Mouse (Mus musculus): ENCODE results near the gene Rhov.

The Rhov gene

DNA sequence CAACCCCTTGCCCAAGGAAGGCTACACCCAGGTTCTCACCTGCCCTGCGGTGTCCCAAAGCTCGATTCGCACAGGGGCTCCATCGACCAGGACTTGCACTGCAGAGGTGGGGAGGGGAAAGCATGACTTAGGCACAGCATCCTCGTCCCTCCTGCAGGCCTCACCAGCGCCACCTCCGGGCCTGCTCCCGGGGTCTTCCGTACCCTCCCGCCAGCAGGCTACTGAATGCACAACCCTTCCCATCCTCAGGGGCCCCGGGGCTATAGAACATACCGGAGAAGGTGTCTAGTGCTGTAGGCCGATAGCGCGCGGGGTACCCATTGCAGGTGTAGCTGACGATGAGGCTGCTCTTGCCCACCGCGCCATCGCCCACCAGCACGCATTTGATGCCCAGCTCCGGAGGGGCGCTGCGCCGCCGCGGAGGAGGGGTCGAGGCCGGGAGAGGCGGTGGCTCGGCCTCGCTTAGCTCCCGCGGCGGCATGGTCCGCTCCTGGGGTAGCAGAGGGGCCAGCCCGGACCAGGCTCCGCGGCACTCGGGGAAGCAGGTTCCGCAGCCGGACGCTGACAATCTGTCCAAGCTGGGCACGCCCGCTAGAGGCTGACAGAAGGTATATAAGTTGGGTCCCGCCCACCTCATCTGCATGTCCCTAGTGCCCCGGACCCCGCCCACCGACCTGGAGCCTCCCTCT, at the start of gene Rhov:
TSS of gene Rhov (minus strand) at position 630 of the 689 bp plus-strand sequence.
- peak; percentile 88 for DNase-seq

DNA sequence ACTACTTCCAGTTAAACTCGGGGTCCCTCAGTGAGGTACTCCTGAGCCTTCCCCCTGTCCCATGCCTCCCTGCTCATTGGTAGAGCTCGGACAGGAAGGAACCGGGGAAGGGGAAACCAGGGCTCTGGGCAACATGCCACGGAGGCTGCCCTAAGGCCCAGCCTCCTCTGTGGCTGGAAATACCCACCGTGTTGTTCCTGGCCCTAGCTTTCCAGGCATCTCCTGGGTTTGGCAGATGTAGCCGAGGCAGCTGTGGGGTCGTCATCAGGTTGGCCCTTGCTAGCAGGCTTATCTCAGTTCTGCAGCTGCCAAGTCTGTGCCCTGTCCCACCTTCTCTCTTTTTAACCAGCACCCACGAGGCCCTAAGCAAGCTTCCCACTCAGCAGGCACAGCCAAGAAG, 49.5 kb upstream of the Rhov start:
- DNase-seq: no peak

DNA sequence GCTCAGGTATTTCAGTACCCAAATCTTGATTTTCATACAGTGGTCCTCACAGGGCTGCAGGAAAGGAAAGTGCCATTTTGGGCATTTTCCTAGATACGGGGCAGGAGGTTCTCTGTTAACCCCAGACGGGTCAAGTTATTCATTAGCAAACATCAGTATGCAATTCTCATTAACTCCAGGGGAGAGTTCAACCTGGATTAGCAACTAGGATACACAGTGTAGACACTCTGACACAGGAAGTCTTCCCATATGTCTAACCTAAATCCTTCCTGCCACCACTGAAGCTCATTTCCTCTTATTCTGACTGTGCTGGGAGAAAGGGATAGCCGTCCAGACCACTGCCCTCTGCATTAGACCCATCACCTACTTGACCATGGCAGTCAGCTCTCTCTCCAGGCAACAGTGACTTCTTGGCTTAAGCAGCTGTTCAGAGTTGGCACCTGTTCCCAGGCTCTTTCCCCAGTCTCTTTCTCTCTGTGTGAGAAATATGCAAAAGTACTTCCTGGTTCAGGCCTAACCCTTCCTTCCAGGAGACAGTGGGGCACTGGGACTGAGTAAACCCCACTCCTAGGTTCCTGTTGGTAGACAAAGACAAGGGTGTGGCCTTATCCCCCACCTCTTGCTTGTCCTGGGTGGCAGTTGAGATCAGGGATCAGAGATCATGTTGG, 47.1 kb upstream of the Rhov start:
- no peak for DNase-seq

DNA sequence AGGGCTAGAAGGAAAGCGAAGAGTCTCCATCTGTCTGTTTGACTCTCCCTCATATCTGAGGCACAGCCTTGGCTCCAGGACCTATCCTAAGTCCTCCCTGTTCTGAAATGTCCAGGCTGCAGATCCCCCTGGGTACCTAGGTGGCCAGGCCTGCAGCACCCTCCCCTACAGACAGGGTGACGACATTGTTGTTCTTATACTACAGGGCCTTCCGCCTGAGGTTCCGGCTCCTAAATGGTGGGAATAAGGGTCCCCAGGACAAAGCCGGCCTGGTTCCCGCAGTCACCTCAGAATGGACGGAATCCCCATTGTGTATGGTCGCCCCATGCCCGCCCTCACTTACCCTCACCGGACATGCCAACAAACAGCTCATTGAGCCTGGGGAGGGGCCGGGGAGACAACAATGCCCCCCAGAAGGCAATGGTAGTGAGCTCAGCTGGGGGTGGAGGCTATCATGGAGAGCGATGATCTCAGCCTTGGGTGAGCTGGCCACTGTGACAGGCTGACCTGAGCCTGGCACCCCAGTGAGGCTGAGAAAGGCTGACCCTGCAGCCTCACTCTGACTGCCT, 43.8 kb upstream of the Rhov start:
- DNase-seq: no peak

DNA sequence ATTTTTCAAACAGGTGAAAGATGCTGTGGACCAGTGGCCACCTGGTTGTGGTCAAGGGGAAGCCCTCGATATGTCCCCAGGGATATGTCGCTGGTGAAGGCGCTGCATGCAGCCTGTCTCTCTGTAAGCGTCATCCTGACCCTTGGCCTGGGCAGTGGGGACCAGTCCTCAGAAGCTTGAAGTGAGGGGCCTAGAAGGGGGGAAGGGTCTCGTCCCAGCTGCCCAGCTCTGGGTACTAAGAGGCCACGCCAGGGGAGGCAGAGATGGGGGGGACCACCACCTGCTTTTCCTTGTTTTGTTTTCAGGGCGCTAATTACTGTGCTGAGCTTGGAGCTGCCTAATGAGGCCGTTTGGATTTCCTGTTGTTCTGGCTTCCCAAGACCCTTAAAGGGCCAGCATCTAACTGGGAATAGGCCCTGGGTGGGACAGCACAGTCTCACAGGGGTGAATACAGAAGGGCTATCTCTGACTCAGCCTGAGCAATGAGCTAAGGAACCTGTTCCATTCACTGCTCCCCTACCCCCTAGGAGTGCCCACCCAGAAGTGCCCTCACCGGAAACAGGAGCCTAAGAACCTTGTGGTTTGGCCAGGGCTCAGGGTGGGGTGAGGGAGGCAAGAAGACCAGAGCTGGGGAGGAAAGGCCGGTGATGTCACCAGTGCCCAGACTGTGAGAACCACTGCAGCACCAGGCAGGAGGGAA, 42.9 kb upstream of the Rhov start:
- DNase-seq: no peak

DNA sequence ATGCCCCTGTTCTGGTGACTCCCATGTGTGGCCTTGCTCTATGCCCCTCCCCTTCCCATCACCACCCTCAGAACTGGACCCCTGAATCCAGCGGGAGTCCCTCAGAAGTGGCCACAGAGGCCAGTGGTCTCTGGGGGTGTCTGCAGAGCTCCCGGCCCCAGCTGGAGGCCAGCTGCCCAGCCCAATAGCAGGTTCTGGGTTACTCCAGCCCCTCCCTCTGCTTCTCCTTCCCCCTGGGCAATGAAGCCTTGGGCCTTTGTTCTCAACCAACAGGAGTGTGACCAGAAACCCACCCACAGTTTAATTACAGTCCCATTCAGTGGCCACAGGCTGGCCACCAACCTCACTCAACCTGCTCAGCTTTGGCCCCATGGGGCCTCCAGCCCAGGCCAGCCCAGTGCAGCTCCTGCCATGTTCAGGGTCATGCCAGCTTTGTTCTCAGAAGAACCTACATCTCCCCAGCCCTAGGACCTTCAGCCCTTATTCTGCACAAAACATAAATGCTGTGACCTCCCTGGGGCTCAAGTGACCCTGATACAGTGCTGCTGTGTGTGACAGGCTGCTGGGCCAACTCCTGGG, 41.4 kb upstream of the Rhov start:
- no peak for DNase-seq

DNA sequence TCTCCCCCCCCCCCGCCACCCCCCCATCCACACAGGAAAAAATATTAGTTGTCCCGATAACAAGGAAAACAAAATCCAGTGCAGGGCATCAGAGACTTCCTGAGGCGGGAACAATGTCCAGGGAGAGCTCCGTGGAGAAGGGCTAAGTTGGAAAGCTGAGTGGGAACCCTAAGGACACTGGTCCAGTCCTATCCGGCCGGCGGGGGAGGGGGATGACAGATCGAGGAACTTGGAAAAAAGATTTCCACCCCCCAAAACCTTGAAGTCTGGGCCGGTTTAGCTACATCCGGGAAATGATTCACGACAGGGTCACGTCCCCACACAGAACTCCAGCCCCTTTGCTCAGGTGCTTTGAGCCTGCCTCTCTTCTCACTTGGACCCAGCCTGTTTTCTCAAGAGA, 40.5 kb upstream of the Rhov start:
- DNase-seq: no peak

DNA sequence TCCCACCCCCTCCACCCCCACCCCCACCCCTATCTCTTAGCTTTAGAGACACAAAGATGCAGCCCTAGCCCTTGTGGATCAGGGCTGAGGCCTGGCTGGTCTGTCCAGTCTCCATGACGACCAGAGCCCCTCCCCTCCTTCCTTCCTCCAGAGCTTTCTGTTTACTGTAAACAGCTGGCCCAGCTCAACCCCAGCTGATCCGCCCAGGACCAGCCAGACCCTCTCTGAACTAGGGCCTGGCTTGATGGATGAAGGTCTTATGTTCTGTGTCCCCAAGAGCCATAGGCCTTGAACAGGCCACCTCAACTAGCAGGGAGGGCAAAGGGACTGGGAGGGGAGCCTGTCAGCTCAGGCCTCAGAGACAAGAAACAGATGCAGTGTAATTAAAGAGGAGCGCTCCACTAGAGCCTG, 33.7 kb upstream of the Rhov start:
- no peak for DNase-seq

DNA sequence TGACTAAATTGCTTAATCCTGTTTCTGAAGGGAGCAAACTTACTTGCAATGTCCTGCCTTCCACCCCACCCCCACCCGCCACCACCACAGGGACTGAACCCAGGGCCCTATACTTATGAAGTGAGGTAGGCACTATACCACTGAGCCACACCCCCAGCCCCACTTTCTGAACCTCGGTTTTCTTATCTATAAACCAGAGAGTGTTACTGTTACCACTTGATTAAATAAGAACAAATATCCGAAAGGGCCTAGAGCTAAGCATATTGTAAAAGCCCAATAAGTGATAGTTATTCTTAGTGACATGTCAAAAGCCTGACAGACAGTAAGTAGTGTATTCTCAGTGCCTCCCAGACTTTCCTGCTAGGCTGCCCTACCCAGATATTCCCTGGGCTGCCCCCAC, 33.3 kb upstream of the Rhov start:
- DNase-seq: no peak

DNA sequence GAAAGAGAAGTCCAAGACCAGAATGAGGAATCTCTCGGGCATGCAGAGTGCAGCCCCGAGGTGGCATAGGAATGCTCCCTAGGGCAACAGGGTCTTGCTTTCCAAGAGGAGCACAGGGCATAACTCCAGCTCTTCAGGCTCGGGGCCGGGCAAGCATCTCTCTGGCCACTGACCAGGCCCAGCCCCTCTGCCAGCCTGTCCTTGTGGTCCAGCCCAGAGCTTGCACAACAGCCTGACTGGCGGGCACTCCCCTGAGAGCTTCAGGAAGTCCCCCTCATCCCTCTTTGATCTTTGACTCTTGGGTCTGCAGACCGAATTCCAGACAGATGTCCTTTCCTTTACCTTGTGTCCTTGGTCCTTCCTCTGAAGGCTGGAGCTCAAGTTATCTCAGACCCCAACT, 31.8 kb upstream of the Rhov start:
- DNase-seq: no peak

DNA sequence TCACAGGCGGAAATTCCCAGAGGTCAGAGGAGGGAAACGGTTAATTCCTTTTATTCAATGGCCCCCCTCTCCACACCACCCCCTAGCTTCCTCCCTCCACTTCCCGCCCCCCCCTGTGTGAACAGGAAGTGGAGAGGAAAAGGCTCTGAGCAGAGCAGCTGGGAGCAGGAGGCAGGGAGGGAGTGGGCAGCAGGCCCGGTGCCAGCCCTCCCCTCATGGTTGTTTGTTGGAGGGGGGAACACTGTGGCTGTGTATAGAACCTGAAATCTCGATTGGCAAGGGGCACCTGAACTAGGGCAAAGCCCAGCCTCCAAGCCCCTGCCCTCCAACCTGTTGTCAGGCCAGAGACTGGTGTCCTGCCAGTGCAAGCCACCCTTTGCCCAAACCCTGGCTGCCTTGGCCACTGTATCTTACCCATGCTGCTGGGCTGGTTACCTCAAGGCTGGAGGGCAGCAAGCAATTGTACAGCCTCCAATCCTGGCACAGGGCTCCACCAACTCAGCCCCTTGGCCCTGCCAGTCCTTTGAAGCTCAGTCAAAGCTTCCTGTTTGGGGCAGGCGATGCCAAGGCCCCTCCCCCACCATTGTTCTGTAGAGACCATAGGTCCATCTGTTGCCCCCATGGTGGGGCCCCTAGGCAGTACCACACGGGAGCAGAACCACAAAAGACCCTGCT, 29.9 kb upstream of the Rhov start:
- DNase-seq: peak; percentile 47

DNA sequence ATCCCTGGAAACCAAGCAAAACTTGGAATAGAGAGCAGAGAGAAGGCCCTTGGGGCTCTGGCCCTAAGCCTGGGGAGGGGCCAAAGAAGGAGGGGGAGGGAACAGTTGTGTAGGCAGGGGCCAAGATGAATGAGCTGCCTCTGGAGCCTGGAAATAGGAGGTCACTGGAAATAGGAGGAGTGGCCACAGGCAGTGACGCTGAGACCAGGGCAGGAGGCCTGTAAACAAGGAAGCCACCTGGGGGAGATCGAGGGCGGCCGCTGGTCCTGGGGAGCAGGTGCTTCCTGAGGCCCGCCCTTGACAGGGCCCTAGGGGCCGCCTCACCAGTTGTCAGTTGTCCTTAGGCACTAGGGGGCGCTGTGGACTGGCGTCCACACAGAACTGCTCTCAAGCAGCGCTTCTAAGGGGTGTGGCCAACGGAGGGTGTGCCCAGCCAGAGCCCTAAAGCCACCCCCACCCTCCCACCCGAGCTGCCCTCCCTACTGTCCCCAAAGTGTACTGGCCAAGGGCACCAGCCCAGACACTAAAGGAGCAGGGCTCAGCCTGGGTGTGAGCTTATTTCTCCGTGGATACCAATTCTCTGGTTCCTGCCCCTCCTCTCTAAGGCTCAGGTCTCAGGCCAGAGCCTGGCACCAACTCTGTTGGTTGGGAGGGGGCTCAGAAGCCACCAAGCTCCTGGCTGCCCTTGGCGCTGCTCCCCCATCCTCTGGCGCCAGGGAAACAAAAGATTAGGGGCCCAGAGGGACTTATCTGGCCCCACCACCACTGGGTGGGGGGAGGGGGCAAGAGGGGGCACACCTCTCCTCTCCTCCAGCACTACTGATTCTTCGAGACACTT, 29.1 kb upstream of the Rhov start:
- DNase-seq: peak; percentile 73

DNA sequence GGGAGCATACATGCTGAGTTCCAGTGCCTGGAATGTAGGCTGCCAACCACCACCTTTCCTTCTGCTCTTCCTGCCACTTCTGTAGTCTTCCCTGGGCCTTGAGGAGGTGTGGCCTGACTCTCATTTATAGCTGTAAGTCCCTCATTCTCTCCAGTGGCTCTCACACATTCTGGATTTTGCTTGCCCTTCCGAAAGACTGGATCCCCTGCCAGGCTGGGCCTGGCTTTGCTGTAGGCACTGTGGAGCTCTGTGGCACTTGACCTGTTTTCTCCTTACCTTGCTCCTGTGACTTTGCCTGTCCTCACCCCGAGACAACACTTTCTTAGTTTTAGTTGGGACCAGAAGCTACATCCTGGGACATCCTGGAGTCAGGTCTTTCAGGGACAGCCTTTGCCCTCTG, 27.8 kb upstream of the Rhov start:
- DNase-seq: no peak

DNA sequence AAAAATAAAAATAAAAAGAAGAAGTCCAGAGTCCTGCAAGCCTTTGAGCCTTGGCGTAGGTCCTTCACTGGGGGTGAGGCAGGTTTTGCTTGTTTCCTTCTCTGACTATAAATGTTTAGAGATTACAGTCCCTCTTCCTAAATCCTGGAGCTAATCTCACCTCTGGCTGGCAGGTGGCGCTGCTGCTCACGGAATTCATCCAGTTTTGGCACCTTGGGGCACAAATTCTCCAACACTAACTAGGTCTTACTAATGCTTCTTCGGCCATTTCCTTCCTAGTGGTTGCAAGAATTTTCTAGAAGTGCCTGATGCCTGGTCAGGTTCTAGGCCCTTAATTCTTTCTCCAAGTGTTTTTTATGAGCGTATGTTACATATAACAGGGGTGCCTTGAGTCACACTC, 27.3 kb upstream of the Rhov start:
- DNase-seq: peak; percentile 68

DNA sequence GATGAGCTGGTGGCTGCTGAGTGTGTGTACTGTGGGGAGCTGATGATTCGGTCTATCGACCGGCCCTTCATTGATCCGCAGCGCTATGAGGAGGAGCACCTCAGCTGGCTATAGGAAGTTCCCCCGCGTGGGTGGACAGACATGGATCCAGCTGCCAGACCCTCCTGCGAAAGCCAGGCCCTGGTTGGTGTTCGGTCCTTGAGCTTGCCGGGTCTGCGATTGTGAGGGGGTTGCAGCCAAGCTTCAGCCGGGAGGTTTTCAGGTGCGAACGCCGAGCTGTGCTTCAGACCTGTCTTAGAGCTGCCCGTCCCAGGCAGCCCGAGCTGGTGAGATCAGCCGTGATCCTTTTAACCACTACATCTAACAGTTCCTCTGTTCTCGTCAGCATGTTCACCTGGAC, 26.4 kb upstream of the Rhov start:
- DNase-seq: peak; percentile 32

DNA sequence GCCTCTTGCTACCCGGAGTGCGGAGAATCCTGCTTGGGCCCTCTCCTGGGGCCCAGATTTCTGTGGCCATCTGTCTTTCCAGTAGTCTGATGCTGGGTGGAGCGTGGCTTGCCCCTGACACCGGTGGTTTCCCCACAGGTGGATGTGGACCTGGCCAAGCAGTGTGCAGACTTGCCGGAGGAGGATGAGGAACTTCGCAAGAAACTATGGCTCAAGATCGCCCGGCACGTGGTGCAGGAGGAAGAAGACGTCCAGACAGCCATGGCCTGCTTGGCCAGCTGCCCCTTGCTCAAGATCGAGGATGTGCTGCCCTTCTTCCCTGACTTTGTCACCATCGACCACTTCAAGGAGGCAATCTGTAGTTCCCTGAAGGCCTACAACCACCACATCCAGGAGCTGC, 25.7 kb upstream of the Rhov start:
- DNase-seq: peak; percentile 28

DNA sequence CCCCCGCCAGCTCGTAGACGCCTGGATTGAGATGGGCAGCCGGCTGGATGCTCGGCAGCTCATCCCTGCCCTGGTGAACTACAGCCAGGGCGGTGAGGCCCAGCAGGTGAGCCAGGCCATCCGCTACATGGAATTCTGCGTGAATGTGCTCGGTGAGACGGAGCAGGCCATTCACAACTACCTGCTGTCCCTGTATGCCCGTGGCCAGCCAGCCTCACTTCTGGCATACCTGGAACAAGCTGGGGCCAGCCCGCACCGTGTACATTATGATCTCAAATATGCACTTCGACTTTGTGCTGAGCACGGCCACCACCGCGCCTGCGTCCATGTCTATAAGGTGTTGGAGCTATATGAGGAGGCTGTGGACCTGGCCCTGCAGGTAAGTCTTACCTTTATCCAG, 23.3 kb upstream of the Rhov start:
- DNase-seq: peak; percentile 64

DNA sequence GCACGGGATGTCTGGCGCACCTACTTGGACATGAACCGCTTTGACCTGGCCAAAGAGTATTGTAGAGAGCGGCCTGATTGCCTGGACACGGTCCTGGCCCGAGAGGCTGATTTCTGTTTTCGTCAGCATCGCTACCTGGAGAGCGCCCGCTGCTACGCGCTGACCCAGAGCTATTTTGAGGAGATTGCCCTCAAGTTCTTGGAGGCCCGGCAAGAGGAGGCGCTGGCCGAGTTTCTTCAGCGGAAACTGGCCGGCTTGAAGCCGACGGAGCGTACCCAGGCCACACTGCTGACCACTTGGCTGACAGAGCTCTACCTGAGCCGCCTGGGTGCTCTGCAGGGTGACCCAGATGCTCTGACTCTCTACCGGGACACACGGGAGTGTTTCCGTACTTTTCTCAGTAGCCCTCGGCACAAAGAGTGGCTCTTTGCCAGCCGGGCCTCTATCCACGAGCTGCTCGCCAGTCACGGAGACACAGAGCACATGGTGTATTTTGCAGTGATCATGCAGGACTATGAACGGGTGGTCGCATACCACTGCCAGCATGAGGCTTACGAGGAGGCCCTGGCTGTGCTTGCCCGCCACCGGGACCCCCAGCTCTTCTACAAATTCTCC, 22.8 kb upstream of the Rhov start:
- DNase-seq: peak; percentile 78

DNA sequence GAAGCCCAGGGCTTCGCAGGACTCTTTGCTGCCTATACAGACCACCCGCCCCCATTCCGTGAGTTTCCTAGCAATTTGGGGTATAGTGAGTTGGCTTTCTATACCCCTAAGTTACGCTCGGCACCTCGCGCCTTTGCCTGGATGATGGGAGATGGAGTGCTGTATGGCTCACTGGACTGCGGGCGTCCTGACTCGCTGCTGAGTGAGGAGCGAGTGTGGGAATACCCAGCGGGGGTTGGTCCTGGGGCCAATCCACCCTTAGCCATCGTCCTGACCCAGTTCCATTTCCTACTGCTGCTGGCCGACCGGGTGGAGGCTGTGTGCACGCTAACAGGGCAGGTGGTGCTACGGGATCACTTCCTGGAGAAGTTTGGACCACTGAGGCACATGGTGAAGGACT, 22.2 kb upstream of the Rhov start:
- DNase-seq: peak; percentile 65

DNA sequence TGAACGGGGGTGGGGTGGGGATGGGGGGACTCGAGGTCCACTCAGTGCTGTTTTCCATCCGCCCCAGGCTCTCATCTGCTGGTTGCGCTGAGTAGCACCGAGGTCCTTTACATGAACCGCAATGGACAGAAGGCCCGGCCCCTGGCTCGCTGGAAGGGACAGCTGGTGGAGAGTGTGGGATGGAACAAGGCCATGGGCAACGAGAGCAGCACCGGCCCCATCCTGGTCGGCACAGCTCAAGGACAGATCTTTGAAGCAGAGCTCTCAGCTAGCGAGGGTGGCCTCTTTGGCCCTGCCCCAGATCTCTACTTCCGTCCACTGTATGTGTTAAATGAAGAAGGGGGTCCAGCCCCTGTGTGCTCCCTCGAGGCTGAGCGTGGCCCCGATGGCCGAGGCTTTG, 21.8 kb upstream of the Rhov start:
- peak; percentile 89 for DNase-seq

DNA sequence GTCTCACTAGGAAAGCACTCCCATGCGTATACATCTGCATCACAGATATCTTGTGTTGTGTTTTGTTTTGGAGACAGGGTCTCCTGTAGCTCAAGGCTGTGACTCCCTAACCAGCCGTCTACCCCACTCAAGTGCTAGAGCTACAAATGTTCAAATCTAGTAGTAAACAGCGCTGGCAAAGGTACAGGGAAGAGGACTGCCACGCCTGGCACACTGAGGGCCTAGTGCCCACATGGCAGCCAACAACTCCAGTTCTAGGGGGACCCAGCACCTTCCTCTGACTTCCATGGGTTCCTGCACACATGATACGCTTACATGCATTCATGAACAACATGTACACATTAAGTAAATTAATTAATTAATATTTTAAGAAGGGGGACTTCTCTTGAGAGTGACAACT, 21.2 kb upstream of the Rhov start:
- DNase-seq: peak; percentile 53

DNA sequence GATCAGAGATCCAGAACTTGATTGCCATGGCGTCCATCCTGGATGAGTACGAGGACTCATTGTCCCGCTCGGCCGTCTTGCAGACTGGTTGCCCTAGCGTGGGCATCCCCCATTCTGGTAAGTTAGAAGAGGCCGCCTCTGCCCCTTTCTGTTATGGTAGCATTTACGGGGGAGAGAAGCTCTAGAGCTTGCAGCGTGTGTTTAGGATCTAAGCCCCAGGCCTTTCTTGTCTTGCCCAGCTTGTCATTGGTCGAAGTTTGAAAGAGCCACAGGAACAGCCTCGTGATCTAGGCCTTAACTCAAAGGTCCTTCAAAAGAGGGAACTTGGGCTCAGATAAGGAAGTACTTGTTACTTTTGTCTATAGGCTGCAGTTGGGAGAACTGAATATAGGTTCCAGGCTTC, 17.9 kb upstream of the Rhov start:
- no peak for DNase-seq
